Mouse (Mus musculus) lung, postnatal 36 days (tissue): ENCODE measurements around the gene Eif4g3.
"Not testable (repeated sequence)": the region's sequence is repeated elsewhere in the genome, so short reads cannot be mapped to it uniquely, and the experiment has no call there.

Source experiments
- DNase-seq: peaks from one replicate; pipeline ENCODE4 v3.0.0; 2022; ENCODE audit warnings: mixed read lengths

Gene Eif4g3

DNA sequence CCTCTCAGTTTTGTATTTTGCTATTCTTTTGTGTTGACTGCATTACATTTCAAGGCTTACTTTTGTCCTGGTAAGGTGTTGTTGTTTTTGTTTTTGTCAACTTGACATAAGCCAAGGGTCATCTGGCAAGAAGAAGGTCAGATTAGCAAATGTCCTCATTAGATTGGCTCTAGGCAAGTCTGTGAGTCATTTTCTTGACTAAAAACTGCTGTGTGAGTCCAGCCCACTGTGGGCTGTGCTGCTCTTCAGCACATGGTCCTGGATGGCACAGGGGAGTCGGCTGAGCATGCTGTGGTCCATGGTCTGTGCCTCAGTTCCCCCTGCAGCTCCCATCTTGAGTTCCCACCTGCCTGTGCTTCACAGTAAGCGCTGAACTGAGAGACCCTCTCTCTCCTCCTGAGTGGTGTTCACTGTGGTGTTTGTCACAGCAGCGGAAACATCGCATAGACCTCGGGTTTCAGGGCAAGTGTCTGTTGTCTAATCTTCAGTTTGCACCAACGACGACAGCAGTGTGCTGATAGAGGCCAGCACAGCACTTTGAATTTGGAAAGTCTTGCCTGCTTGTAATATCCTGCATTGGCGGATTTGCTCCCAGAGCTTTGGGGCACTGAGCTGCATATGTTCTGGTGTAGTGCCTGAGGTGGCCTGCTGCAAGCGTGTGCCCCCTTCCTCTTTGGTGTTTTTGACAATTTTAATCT is 30.7 kb downstream of the Eif4g3 start:
- DNase-seq = no peak

DNA sequence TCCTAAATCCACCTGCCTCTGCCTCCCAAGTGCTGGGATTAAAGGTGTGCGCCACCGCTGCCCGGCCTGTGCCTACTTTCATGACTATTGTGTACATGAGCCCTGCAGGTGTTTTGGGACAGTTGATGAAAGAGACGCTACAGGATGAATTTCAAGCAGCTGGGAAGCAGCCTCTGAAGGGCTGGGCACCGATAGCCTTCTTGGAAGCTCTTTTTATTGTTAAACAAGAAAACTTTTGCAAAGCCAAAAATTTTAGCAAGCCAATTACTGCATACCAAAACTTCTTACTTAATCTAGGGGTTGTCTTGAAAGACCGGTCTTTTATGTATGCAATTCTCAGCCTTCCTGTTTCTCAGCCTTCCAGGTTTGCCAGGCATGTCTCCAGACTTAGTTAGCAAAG is 36.3 kb downstream of the Eif4g3 start:
- no peak for DNase-seq

DNA sequence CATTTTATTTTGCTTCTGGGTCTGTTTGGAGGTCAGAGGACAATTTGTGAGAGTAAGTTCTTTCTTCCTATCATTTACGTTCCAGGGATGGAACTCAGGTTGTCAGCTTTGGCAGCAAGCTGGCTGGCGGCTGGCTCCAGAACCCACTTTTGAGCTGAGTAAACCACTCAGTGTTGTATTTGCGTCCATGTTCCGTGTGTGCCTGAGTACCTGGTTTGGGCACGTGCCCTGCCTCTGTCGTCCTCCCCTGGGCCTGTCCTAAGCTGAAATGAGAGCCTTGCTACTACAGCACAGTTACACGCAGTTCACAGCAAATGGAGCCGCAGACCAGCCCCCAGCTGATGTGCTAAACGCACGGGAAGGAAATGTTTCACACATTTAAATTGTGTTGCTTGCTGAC is 39.0 kb downstream of the Eif4g3 start:
- peak; percentile 66 for DNase-seq

DNA sequence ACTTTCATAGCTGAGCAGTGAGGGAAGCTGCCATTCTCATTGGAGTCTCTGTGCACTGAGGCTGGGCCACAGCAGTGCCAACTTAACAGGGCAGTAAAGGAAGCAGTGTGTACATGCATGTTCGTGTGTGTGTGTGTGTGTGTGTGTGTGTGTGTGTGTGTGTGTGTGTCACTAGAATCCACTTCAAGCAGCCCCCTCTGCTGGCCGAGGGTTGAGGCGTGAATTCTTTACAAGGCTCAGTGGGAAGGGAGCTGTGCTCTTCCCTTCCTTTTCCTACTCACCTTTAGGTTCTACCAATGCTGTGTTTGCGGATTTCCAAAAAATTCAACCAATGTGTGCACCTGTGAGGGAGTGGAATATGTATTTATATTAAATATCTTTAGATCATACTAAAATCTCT is 41.0 kb downstream of the Eif4g3 start:
- no peak for DNase-seq

DNA sequence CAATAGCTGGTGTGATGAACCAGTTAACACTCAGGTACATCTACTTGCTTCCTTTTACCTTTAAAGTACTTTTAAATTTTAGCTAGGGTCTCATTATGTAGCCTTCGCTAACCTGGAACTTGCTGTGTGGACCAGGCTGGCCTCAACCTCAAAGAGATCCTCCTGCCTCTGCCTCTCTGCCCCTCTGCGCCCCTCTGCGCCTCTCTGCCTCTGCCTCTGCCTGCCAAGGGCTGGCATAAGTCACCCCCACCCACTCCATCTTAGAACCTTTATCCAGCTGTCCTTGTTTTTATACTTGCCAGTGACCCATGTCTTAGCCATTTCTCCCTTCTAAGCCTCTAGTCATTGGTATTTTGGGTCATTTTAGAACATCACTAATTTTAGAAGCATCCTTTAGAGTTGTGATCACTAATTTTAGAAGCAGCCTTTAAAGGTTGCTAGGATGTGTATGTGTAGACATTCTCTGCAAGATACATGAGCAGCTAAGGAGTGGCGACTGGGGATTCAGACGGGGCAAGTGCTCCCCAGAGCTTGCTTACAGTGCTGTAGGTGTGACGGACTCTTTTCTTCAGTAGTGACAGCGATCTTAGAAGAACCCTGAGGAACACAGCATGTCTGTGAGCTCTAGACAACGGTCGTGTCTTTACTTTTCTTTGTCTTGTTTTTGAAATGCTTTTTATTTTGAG is 42.8 kb downstream of the Eif4g3 start:
- DNase-seq = no peak

DNA sequence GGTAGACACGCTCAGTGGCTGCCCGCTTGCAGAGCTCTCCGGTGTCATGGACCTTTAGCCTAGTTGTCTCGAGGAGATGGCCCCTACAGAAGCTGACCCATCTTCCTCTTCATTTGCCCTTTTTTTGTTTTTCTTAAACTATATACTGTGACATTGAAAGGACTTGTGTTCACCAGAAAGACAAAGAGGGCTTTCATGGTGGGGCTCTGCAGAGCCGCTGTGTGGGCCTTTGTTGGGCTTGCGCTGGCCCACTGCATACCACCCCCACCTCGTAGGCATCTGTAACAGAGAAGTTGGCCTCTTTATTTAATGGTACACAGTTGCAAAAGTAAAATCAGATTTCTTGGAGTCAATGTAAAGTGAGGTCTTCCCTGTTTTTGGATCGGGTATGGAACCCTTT is 44.3 kb downstream of the Eif4g3 start:
- no peak for DNase-seq

DNA sequence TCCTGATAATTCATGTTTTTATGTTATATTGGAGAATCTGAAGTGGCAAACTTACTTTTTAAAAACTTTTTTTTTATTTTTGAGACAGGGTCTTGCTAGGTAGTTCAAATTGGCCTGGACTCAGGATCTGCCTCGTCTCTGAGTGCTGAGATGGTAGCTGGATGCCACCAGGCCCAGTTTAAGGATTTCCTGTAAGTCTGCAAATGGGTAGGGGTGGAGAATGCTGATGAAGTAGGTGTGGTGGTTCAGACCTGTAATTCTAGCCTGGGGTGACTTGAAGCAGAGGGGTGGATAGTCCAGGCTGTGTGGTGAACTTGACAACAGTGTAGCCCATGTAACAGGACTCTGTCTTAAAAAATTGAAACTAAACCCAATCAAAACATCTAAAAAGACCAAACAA is 45.1 kb downstream of the Eif4g3 start:
- DNase-seq = no peak

DNA sequence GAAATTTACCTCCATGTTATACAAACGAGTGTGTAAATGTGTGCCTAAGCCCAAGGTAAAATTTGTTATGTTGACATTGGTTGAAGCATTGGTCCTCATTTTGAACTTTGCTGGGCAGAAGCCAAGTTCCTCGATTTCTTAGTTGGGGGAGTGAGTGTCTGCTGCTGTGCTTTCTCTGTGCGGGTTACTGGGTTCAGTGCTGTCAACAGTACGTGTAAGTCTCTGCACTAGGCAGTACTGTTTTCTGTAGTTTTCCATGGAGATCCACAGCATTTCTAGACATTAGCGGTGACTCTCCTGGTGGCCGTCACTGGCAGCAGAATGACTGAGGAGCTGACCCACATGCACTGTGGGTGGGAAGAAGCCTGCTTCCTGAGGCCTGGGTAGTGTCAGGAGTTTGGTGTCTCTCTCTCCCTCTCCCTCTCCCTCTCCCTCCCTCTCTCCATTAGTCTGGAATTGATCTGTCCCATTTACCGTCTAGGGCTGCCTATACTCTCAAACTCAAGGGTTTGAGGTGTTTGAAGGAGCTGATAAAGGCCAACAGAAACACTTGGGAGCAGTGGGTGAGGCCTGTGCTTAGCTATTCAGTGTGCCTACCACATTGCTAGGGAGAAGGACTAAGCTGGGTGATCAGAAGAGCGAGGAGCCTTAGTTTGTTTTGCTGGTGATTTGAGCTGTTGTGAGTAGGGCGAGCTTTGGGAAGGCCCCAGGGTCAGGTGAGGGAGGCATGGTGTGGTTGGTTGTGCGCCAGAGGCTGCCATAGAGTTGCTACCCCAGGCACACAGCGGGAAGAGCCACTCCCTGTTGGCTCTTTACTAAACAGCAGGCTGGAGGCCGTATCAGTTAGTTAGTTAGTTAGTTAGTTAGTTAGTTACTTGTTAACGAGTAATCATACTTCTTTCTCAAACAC is 45.8 kb downstream of the Eif4g3 start:
- peak; percentile 13 for DNase-seq

DNA sequence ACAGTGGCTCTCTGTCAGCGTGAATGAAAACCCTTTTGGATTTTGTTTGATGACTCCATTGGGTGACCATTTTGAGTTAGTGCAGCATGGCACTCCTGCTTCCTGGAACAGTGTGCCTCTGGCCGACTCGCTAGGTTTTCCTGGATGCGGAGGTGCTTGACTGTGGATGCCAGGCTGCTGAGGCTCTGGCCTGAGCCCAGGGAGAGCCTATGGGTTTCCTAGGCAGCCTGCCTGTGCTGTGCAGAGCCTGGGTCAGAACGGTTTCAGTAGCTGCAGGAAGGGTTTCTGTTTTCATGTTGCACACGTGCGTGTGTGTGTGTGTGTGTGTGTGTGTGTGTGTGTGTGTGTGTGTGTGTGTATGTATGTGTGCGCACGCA is 46.4 kb downstream of the Eif4g3 start:
- DNase-seq = no peak

DNA sequence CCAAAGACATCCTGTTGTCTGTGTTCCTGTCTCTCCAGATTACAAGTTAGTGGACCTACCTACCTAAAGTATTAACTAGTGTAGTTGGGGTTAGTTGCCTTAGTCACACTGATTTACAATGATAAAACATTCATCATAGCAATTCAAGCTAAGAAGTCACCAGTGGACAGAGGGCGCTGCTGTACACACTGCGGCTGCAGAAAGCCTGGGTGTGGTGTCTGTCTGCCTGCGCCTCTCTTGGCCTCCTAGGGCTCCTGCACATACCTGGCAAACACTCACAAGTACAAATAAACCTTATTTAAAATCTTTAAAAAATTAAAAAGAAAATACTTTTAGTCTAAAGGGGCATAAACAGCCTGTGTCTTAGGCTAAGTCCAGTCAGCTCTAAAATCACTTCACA is 47.8 kb downstream of the Eif4g3 start:
- DNase-seq = peak; percentile 29

DNA sequence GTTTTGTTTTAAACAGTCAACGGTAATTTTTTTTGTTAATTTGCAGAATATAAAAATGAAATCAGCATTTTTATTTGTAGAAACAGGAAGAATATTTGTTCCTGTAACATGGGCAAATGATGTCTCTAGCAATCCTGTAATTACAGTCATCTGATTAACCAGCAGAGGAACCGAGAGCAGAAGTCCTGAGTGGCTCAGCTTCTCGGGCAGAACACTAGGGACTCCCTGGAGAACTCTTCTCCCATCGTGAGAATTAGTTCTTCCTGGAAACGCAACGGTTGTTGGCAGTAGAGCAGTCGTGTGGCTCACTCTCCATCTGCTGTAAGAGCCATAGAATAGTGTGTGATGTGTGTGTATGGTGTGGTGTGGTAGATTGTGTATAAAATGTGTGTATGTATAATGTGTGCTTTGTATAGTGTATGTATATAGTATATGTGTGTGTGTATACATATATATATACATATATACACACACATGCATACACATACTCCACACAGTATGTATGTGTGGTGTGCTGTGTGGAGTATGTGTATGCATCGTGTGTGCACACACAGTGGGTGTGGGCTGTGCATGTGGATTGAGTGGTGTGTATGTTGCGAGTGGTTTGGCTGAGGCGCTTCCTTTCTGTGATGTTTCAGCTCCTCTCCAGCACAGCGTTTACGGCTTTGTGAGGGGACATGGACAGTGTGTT is 48.9 kb downstream of the Eif4g3 start:
- DNase-seq = no peak

DNA sequence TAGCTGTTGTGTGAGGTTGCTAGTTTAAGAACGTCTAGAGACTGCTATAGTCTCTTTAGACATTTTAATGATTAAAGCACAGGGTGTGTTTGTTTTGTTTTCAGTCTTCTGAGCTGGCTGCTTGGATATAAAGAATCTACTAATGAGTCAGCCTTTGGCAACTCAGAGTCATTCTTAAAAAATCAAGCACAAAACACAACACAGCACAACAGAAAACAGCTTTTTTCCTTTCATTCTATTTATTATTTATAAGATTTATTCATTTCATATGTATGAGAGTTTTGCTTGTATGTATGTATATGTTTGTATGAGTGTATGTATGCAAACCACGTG is 49.4 kb downstream of the Eif4g3 start:
- peak; percentile 21 for DNase-seq

DNA sequence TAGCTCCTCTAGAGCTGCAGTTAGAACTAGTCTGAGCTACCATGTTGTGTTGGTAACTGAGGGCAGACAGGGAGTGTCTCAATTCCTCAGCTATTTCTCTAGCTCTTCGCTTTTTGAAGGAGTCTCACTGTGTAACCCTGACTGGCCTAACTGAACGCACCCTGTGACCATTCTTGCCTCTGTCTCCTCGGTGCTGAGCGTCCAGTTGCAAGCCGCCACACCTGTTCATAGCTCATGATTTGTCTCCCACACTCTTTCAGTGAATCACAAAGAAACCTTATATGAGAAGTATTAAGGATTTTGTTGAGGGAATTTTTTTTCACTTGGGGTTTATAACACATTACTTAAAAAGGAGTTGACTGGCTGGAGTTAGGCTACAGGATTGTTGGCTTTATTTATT is 49.8 kb downstream of the Eif4g3 start:
- DNase-seq = no peak

DNA sequence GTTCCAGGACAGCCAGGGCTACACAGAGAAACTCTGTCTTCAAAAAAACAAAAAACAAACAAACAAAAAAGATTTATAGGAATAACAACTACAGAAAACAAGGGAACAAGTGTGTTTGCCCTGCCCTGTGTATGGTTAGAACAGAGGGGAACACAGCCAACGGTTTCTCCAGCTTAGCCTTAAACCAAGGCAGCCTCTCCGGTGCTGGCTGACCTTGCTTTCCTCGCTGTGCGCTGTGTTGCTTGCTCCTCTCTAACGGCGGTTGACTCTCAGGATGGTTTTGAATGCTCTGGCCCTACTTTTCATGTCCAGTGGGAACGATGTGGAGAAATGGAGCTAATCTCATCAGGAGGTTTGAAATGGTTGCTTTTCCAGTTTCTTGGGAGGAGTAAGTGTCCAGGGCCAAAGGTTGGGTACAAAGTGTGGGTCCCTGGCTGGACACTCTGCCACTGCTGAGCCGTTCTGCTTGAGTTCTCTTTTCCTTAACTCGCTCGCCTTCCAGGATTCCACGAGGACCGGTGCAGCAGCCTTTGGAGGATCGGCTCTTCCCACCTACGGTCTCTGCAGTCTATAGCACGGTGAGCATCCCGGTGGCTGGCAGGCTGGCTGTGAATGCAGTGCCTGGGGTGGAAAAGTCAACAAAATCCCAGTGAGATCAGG is 52.1 kb downstream of the Eif4g3 start:
- no peak for DNase-seq

DNA sequence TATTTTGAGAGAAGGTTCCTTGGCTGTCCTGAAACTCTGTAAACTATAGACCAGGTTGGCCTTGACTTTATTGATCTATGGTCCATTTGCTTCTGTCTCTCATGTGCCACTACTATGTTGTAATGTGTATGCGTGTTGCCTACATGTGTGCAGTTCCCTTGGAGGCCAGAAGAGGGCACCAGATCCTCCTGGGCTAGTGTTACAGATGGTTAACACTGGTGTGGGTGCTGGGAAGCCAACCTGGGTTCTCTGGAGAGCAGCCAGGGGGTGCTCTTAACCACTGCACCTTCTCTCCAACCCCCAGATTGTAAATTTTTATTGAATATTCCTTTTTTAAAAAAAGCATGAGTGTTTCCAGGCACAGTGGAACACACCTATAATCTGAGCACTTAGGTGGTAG is 53.0 kb downstream of the Eif4g3 start:
- no peak for DNase-seq

DNA sequence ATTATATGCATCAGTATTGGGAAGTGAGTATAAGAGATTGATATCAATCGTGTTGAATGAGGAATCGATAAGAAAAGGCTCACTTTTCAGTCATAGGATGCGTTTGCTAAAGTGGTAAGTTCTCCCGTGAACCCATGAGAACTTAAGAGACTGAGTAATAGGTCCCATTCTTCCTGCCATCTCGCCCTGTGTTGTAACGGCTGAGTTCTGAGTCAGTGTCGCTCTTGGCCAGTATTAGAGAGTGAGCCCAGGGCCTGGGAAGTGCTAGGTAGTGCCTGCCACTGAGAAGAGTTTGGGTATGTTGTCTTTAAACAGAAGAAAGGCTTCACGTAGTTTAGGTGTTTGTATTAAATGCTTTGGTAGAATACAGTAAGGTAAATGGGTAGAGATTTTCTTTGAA is 53.5 kb downstream of the Eif4g3 start:
- DNase-seq = no peak

DNA sequence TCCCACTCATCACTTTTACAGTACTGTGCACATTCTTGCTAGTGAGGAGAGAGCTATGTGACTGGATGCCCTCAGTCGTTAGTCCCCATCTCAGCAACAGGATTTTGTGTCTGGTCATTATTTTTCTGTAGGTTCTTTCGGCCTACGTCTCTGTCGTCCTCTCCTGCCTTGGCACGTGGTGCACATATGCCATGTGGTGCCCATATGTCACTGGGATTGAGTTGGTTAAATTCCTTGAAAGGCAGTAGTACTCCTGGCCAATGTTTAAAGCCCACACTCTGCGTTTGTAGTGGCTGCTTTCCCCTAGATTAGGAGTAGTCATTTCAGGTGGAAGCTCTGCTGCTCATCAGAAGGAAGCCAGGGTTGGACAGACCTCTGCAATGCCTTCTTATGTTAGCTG is 56.7 kb downstream of the Eif4g3 start:
- DNase-seq = no peak

DNA sequence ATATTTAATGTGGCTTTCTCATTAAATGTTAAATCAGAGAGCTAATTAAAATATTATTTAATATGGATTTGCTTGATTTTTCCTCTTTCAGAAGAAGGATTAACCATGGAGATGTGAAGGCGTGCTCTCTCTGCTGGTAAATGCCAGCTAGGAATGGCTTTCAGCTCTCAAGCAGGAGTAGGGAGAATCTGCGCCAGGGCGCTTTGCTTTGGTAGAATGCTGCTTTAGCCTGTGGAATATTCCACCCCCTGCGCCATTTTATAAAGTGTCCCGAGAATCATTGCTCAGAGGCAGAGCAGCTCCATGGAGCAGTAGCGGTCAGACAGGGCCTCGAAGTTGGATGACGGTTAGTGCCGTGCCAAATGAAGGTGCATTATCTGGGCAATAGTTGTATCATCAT is 58.7 kb downstream of the Eif4g3 start:
- no peak for DNase-seq

DNA sequence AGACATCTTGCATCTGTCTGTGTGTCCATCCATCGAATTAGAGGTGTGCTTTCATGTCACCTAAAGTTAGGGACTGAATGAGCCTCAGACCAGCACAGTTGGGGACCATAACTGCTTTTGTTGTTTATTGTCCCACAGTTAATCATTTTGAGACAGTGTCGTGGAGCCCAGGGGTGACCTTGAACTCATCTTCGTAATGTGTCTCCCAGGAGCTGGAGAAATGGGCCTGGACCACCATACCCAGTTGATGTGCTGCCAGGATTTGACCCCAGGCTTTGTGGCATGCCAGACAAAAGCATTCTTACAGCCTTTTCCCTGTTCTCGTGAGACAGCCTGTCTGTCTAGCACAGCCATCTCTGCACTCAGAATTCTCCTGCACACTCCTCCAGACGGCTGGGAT is 63.8 kb downstream of the Eif4g3 start:
- no peak for DNase-seq

DNA sequence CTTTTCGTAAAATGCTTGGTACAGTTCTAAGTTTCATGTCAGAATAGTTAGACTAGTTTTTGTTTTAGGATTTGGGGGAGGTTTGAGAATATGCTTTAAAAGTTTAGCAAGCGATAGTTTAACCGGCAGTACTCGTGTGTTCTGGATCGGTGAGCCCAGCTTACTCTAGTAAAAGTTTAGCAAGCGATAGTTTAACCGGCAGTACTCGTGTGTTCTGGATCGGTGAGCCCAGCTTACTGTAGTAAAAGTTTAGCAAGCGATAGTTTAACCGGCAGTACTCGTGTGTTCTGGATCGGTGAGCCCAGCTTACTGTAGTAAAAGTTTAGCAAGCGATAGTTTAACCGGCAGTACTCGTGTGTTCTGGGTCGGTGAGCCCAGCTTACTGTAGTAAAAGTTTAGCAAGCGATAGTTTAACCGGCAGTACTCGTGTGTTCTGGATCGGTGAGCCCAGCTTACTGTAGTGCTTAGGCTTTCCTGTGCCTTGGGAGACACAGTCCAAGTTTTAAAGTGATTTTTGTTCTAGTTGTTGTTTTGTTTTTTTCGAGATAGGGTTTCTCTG is 64.5 kb downstream of the Eif4g3 start:
- DNase-seq = not testable (repeated sequence)

DNA sequence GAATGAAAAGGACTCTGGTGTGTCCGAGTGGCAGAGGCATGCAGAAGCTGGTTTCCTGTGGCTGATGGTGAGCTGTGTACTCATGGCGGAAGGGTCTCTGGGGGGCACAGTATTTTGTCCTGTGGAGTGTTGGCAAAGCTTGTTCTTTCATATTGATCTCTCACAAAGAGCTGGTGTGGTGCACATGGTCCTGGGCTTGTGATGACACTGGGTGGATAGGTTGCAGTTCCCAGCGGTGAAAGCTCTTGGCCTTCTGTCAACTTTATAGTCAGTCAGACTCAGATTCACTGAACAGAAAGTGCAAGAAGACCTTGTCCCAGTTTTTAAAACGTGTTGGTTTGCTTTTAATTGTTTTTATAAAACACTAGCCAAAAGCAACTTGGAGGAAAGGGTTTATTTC is 68.3 kb downstream of the Eif4g3 start:
- DNase-seq = no peak
